ENCODE assay signal across 11 mouse cellular contexts in the genomic region with DNA sequence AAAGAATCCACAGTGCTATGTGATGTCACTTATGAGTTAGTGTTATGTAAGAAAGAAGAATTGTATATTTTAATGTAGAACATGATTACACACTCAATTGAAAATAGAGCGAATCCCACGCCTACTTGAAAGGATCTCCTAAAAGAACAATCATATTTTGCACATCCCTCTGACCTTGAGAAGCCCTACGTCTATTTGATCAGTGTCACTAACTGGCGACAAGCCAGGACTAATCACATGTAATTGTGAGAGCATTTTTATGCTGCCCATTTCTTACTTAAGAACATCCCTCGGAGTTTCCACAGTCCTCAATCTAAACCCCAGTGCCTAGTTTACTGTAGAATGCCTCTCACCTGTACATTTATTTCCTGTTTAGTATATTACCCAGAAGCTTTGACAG.
"Had no signal": no experiment of that assay in that cellular context is flagged by ENCODE, and none has a peak within 500 bp of the region (broad histone marks: within the 10 kb centered on the region; RNA-seq: fewer than 3 reads in every experiment).

No protein-coding gene starts in this region.

- H3K4me3 ChIP-seq: limb, embryonic 10.5 days; limb, embryonic 13.5 days; liver, embryonic 15.5 days; stomach, embryonic 15.5 days had no signal

- H3K27ac ChIP-seq: limb, embryonic 13.5 days; liver, embryonic 15.5 days; stomach, embryonic 15.5 days had no signal

- H3K27me3 ChIP-seq: limb, embryonic 13.5 days; liver, embryonic 15.5 days; stomach, embryonic 15.5 days had no signal

- H3K9me3 ChIP-seq: limb, embryonic 10.5 days; limb, embryonic 13.5 days; liver, embryonic 15.5 days; stomach, embryonic 15.5 days had no signal

- H3K36me3 ChIP-seq: limb, embryonic 10.5 days; limb, embryonic 13.5 days; liver, embryonic 15.5 days; stomach, embryonic 15.5 days had no signal

- DNase-seq: kidney, adult 9 months; kidney, postnatal 14 days; lung, adult 2 months; lung, postnatal 14 days; right cerebral cortex, postnatal 25 days; spleen, adult 18-20 months had no signal

- H3K4me2 ChIP-seq: limb, embryonic 13.5 days; midbrain, embryonic 11.5 days; stomach, embryonic 15.5 days had no signal

- H3K9ac ChIP-seq: limb, embryonic 13.5 days; liver, embryonic 15.5 days; stomach, embryonic 15.5 days had no signal
